Mouse (Mus musculus): Measurements from ENCODE around the gene Skap2.

Gene Skap2

DNA sequence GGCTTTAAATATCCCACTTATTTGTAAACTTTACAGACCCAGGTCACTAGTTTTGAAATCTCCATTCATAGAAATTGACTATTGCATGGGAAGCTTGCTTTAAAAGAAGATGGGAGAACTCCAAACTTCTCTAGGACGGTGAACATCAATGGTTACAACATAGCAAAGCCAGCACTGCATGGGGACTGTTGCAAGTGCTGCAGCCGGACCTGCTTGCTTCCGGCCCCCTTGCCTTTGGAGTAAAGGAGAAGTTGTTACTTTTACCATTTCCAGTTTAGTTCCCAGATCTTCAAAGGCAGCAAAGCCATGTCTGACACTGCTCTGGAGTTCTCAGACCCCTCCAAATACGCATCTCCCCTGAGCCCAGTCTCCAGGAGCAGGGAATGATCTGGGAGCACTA lies 159.7 kb downstream of the Skap2 start:
- no peak for ATAC-seq (ENCODE audit: insufficient number of reproducible peaks, low FRiP score, low TSS enrichment)

DNA sequence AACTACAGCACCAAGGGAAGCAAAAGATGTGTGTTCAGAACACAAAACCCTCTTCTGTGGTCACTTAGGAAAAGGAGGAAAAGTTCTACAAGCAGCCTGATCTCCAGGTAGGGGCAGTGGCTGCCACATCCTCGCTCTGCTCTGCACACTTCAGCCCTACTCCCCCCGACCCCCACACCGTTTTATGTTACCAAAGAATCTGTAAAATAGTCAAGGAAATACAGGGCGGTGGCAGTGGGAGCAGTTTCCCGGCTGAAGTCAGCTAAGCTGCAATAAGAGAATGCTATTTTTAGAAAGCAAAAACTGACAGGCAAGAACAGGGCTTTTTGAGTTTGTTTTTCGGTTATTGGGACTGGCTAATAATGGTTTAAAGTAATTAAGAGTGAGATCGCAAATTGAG lies 160.8 kb downstream of the Skap2 start:
- ATAC-seq (ENCODE audit: insufficient number of reproducible peaks, low FRiP score, low TSS enrichment): no peak

DNA sequence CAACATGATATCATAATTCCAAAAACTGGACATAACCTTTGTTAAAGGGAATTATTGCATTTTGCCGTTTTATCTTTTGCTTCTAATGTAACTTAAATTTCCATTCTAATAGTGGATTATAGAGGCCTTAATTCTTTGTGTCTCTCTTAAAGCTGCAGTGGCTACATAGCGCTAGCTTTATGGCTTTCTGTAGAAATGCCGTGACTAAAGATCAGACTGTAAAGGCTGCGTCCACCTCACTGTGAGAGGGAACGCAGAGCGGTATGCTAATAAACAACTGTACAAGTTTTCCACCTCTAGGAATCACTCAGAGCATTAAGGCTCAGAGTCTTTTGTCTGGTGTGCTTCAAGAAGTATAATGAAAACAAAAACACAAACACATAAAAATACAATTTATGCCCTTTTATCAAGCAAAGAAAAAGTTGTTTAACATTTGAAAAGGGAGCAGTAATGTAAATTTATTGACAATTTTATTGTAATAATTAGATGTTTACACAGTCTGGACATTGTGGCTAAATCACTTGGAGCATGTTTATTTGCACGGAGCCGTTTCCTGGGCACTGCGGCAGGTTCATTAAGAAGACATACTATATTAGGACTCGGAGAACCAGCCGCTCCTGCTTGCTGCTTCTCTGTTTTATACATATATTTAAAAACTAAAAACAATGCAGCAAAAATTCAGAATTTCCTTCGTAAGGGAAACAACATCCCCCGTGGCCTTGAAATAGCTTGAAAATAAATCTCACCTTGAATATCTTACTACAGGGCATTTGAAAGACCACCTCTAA lies 162.1 kb downstream of the Skap2 start:
- ATAC-seq (ENCODE audit: insufficient number of reproducible peaks, low FRiP score, low TSS enrichment): no peak

DNA sequence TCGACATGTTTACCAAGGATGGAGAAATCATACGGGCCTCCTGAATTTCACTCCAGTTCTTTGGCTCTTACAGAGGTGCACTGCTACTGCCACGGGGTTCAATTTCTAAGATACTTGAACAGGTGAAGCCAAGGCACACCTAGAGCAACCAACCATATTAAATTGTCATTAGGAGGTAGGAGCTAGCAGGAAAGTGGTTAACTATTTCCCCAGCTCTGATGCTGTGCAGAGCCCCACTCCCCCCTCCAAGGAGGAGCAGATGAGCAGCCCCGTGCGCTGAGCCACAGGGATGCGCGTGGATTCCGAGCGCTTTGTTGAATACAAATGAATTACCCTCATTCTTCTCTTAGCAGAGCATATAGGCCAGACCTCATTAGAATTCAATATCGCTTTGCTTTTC lies 162.8 kb downstream of the Skap2 start:
- ATAC-seq (ENCODE audit: insufficient number of reproducible peaks, low FRiP score, low TSS enrichment): peak; percentile 33; the same call in 1 of the 2 replicates

DNA sequence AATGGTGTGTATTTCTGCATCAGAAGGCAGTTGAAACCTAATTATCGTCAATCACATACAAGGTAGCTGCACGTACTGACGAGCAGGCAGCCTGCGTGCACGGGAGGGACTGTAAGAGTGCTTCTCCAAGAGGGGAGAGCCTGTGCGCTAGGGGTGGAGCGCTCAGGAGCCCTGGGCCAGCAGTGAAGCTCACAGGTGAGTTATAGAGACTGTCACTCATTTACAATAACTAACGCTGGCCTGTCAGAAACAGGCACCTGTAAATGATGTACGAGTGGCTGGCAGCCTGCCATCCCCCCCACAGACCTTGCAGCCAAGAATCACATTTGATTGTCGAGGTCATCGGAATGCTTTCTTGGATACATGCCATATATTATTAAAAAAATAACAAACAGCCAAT lies 168.2 kb downstream of the Skap2 start:
- peak; percentile 46; the same call in 1 of the 2 replicates for ATAC-seq (ENCODE audit: insufficient number of reproducible peaks, low FRiP score, low TSS enrichment)

DNA sequence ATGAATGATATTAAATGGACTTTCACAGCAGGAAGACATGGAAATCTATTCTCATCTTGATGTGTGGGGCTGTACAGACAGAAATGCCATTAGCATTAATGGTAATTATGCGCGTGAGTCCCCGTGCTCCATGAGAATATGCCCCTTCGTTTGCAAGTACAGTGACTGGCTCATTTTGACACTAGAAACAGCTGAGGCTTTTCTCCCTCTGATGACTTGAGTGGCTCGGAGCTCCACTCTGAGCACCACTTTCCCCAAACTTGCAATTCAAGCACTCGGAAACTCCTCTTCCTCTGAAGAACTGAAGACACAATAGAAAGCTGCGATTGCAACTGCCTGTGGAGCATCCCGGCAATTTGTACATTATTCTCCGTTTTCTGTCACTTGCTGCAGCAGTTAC lies 169.3 kb downstream of the Skap2 start:
- ATAC-seq (ENCODE audit: insufficient number of reproducible peaks, low FRiP score, low TSS enrichment): no peak

DNA sequence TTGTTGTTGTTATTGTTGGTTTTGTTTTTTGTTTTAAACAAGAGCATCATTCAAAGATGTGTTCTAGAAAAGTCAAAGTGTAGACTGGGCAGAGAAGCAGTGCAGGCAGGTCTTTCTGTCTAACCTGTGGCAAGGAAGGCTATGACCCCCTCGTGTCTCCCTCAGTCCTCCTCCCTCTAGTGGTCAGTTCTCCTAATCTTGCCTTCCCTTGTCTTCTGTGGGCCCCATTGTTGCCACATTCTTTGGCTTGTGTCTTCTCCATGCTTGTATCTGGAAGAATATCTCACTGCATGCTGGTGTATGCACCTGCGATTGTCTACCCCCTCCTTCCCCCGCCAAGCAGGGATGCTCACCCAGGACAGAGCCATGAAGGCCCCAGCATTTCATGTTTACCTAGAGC lies 174.2 kb downstream of the Skap2 start:
- no peak for ATAC-seq (ENCODE audit: insufficient number of reproducible peaks, low FRiP score, low TSS enrichment)

DNA sequence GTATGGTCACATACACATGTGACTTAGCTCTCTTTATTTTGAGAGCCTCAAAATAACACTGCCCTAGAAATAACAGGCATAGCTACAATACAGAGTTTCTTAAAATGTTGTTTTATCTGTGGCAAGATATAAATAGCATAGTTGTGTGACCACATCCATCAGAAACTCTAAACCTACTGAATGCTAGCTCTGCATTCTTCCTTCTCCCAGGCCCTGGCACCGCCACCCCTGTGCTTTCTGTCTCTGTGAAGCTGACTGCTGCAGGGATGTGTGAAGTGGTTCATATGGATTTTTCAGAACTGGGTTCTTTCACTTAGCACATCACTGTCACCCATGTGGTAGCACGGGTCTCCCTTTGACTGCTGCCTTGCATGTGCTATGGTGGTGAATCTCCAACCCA lies 179.0 kb downstream of the Skap2 start:
- ATAC-seq (ENCODE audit: insufficient number of reproducible peaks, low FRiP score, low TSS enrichment): no peak

DNA sequence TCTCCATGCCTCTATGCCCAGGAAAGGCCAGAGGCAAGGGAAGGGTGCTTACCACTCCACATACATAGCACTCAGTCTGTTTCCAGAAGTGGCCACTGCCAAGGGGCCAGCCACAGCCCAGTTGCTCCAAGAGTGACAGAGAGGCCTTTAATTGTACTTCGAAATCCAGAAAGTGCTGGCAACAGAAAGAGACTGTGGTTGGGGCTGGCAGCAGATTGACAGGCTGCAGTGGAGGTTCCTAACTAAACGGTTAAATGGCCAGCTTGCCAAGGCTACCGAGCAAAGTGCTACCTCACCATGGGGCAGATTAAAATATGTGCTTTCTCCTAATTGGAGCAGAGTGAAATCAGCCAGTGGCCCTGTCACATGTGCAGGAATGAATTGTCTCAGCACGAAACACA lies 186.7 kb downstream of the Skap2 start:
- no peak for ATAC-seq (ENCODE audit: insufficient number of reproducible peaks, low FRiP score, low TSS enrichment)

DNA sequence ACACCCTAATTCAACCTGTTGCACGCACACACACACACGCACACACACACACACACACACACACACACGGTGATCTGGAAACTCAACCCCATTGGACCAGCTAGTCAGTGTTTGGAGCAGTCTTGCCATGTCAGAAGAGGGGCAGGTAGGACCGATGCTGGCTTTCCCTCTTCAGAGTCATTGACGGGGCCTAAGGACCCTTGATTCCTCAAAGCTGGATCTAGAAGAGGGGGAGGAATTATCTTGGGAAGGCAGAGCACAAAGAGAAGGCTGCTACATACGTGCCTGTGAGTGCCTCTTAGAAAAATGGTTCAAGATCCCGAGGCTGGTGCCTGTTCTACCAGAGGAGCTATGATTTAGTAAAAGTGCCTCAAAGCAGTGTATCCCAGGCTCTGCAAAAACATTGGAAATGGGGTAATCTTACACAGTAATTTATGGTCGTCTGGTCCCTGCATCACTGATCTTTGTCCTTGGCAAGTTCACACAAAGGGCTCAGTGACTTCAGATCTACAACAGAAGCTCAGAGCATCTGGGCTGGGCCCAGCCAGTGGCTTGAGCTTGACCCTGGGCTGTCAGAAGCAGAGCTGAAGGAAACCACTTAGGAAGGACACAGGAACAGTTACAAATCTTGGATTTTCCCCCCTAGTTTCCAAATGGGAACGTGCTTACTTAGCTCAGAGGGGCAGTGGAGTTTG lies 188.1 kb downstream of the Skap2 start:
- no peak for ATAC-seq (ENCODE audit: insufficient number of reproducible peaks, low FRiP score, low TSS enrichment)

DNA sequence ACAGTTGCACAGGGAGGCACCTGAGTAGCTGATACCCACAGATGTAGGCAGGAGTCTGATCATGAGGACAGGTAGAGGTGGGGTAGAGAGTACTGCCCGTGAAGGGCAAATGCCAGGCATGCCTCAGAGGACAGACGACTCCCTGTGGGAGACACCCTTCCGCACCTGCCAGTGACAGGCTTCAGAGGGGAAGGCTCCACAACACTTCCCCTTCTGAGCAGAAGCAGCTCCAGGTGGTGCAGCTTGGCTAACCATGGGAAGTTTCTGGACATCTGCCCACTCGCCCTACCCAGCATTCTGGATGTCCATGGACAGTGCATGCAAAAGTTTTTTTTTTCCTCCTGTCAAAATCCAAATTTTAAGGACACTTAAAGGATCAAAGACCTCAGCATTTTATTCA lies 190.3 kb downstream of the Skap2 start:
- ATAC-seq (ENCODE audit: insufficient number of reproducible peaks, low FRiP score, low TSS enrichment): peak; percentile 89

DNA sequence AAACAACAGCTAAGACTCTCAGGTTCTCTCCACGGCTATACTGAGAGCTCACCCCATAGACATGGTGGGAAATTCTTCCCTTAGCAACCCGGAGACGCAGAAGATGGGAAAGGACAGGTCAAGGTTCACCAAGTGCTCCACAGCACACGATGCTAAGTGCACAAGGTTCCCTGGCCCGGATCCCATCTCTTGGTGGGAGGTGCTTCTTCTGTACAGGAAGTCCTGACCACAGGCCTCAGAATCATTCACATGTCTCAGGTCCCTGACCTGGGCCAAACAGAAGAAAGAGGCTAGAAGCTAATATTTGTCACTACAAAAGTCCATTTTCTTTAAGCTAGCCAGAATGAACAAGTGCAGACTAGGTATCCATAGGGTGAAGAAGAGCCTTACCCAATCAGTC lies 191.5 kb downstream of the Skap2 start:
- no peak for ATAC-seq (ENCODE audit: insufficient number of reproducible peaks, low FRiP score, low TSS enrichment)

DNA sequence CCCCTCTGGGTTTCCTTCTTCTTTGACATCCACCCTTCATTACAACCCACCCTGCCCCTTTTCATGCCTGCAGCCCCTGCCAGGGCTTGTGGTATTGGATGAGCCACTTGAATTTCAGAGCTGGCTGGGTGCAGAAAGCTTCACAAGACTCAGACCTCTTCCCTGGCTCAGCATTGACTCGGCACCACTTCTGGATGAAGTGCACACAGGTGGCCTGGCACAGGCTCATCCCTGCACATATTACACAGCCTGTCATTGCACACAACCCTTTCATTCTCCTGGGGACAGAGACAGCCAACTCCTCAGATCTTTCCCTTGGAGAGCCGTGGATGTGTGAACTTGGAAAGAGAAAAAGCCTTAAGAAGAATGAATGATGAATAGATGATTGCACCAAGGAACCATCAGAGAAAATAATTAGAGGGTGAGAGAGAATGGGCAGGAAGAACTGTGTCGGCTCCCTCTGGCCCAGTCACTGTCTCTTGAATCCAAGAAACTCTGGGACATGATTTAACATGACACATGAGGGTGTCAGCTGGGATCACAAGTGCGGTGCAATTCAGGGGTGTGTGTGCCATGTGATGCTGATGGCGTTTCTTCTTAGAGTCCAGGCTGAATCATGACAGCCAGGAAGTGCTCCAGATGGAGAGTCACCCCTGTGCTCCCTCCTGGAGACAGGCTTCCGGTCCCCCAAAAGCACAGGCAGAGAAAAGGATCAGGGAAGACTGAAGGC lies 195.3 kb downstream of the Skap2 start:
- ATAC-seq (ENCODE audit: insufficient number of reproducible peaks, low FRiP score, low TSS enrichment): no peak

DNA sequence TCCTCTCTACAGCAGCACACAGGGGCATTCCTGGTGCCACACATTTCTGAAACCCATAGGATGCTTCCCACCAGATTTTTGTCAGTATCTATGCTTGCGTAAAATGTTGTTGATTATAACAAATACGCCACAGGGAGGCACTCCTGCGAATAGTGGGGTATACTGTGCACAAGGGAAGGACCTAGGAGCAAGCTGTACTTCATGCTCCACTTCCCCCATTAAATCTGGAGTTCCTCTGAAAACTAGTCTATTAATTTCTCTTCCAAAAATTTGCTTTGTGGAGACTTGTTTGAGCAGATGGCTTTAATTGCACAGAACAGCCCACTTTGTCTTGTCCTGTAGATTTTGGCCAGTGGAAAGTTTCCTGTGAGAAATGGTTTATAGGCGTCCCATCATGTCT lies 201.4 kb downstream of the Skap2 start:
- ATAC-seq (ENCODE audit: insufficient number of reproducible peaks, low FRiP score, low TSS enrichment): peak; percentile 66

DNA sequence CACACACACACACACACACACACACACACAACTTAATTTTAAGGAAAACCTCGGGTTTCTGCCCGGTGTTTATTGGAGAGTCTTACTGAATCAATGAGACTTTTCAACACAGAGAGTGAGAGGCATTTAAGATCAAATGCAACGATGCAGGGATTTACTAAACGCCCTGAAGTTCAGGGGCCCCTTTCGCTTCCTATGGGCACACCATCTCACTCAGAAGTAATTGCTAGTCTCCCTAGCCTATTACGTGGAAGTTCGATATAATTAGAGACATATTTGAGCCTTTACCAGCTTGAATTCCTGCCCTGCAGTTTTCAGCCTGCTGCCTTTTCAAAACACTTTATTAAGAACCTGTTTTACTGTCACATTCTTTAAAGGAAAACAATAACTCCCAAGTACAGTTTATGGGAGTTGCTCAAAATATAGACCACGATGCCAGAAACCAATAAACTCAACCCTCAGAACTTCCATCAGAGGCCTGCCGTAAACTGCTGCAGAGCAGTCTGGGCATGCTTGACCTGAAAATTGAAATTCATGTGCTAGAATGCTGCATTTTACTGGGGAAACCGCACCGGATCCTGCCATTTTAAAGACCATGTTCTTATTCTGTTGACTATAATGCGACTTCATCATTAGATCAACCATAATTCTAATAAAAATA lies 203.1 kb downstream of the Skap2 start:
- no peak for ATAC-seq (ENCODE audit: insufficient number of reproducible peaks, low FRiP score, low TSS enrichment)

DNA sequence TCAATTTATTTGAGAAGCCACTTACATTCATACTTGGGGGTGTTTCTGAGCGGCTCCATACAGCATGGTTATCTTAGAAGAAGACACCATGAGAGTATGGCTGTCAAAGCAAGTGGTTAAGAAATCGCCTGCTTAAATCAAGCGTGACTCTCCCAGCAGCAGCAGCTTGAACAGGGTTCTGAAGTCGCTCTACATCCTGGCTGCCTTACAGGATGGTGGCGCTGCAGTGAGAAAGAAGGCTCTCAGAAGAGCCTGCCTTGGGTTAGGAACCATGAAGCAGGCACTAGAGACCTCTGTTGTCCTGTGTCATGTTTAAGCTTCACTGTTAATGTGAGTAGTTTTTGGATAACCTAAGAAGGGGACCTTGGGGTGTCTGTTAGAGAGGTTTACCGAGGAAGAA lies 204.3 kb downstream of the Skap2 start:
- ATAC-seq (ENCODE audit: insufficient number of reproducible peaks, low FRiP score, low TSS enrichment): no peak
